Mouse (Mus musculus): ENCODE data around the gene Jak1. TPM values are rescaled to one million over a fixed set of nuclear protein-coding genes. Genes with fewer than 3 reads are reported as not detected.

Jak1 gene
- polyA plus RNA-seq, 1 experiment from 2014 or later, result 61.3 TPM

- H3K4me3 ChIP-seq (ENCODE audit: low read depth, low read length), result no peak overlapping the region
- no peak overlapping the region for H3K27ac ChIP-seq (ENCODE audit: low read depth, low read length)
- no peaks in the 10 kb centered on the region for H3K9me3 ChIP-seq (ENCODE audit: control insufficient read depth, low read length)
- DNase-seq (ENCODE audit: low spot score), result no peak
- no peaks in the 10 kb centered on the region for H3K27me3 ChIP-seq (ENCODE audit: control insufficient read depth, insufficient read depth, low read length)
- no peaks in the 10 kb centered on the region for H3K36me3 ChIP-seq (ENCODE audit: control insufficient read depth, insufficient read depth, low read length)
- no peak overlapping the region for H3K4me2 ChIP-seq (ENCODE audit: low read depth)
- no peaks in the 10 kb centered on the region; the same call in 1 of the 2 replicates for H3K4me1 ChIP-seq (ENCODE audit: control insufficient read depth, insufficient read depth, low read length)
- WGBS, result 89% methylated on average over 7 of the region's 7 CpGs
- no peak for ATAC-seq (ENCODE audit: insufficient read depth, low FRiP score, low TSS enrichment)
- no peak overlapping the region for H3K9ac ChIP-seq (ENCODE audit: low read length)
Measured at GRCm38 (mm10) chr4:101144790-101145189, 120.3 kb downstream of the Jak1 start.

- Histone ChIP-seq H3K36me3 (ENCODE audit: control insufficient read depth, insufficient read depth, low read length) (no peaks in the 10 kb centered on the region), H3K9me3 (ENCODE audit: control insufficient read depth, low read length) (no peaks in the 10 kb centered on the region), H3K27ac (ENCODE audit: low read depth, low read length) (no peak overlapping the region), H3K27me3 (ENCODE audit: control insufficient read depth, insufficient read depth, low read length) (no peaks in the 10 kb centered on the region), H3K4me2 (ENCODE audit: low read depth) (no peak overlapping the region), H3K9ac (ENCODE audit: low read length) (no peak overlapping the region), H3K4me3 (ENCODE audit: low read depth, low read length) (no peak overlapping the region), H3K4me1 (ENCODE audit: control insufficient read depth, insufficient read depth, low read length) (no peaks in the 10 kb centered on the region; the same call in 1 of the 2 replicates)
- DNase-seq (ENCODE audit: low spot score), result no peak
- 77% methylated on average over 4 of the region's 4 CpGs for WGBS
- no peak for ATAC-seq (ENCODE audit: insufficient read depth, low FRiP score, low TSS enrichment)
Measured at GRCm38 (mm10) chr4:101144361-101144760, 120.7 kb downstream of the Jak1 start.

GRCm38 (mm10) chr4:101143901-101144300, 121.2 kb downstream of the Jak1 start:
- no peaks in the 10 kb centered on the region for H3K27me3 ChIP-seq (ENCODE audit: control insufficient read depth, insufficient read depth, low read length)
- H3K9ac ChIP-seq (ENCODE audit: low read length), result no peak overlapping the region
- 80% methylated on average over 4 of the region's 4 CpGs for WGBS
- DNase-seq (ENCODE audit: low spot score) (no peak), ATAC-seq (ENCODE audit: insufficient read depth, low FRiP score, low TSS enrichment) (no peak)
- H3K4me1 ChIP-seq (ENCODE audit: control insufficient read depth, insufficient read depth, low read length), result no peaks in the 10 kb centered on the region; the same call in 1 of the 2 replicates
- H3K4me2 ChIP-seq (ENCODE audit: low read depth), result no peak overlapping the region
- no peaks in the 10 kb centered on the region for H3K36me3 ChIP-seq (ENCODE audit: control insufficient read depth, insufficient read depth, low read length)
- H3K27ac ChIP-seq (ENCODE audit: low read depth, low read length), result no peak overlapping the region
- H3K4me3 ChIP-seq (ENCODE audit: low read depth, low read length), result no peak overlapping the region
- no peaks in the 10 kb centered on the region for H3K9me3 ChIP-seq (ENCODE audit: control insufficient read depth, low read length)

- DNase-seq (ENCODE audit: low spot score) (no peak), ATAC-seq (ENCODE audit: insufficient read depth, low FRiP score, low TSS enrichment) (no peak)
- no peak overlapping the region for H3K9ac ChIP-seq (ENCODE audit: low read length)
- WGBS, result 77% methylated on average over 5 of the region's 5 CpGs
- H3K27ac ChIP-seq (ENCODE audit: low read depth, low read length), result no peak overlapping the region
- no peaks in the 10 kb centered on the region; the same call in 1 of the 2 replicates for H3K4me1 ChIP-seq (ENCODE audit: control insufficient read depth, insufficient read depth, low read length)
- no peaks in the 10 kb centered on the region for H3K9me3 ChIP-seq (ENCODE audit: control insufficient read depth, low read length)
- no peaks in the 10 kb centered on the region for H3K27me3 ChIP-seq (ENCODE audit: control insufficient read depth, insufficient read depth, low read length)
- H3K4me3 ChIP-seq (ENCODE audit: low read depth, low read length), result no peak overlapping the region
- no peaks in the 10 kb centered on the region for H3K36me3 ChIP-seq (ENCODE audit: control insufficient read depth, insufficient read depth, low read length)
- no peak overlapping the region for H3K4me2 ChIP-seq (ENCODE audit: low read depth)
Measured at GRCm38 (mm10) chr4:101141768-101142167, 123.3 kb downstream of the Jak1 start.

GRCm38 (mm10) chr4:101137975-101138374, 127.1 kb downstream of the Jak1 start:
- ATAC-seq (ENCODE audit: insufficient read depth, low FRiP score, low TSS enrichment) (no peak), DNase-seq (ENCODE audit: low spot score) (no peak)
- H3K27me3 ChIP-seq (ENCODE audit: control insufficient read depth, insufficient read depth, low read length), result no peaks in the 10 kb centered on the region
- H3K4me1 ChIP-seq (ENCODE audit: control insufficient read depth, insufficient read depth, low read length), result no peaks in the 10 kb centered on the region
- H3K4me2 ChIP-seq (ENCODE audit: low read depth), result no peak overlapping the region
- no peak overlapping the region for H3K4me3 ChIP-seq (ENCODE audit: low read depth, low read length)
- no peak overlapping the region for H3K27ac ChIP-seq (ENCODE audit: low read depth, low read length)
- H3K36me3 ChIP-seq (ENCODE audit: control insufficient read depth, insufficient read depth, low read length), result no peaks in the 10 kb centered on the region
- H3K9ac ChIP-seq (ENCODE audit: low read length), result no peak overlapping the region
- 86% methylated on average over 11 of the region's 11 CpGs for WGBS
- H3K9me3 ChIP-seq (ENCODE audit: control insufficient read depth, low read length), result no peaks in the 10 kb centered on the region

GRCm38 (mm10) chr4:101135909-101136308, 129.2 kb downstream of the Jak1 start:
- DNase-seq (ENCODE audit: low spot score), result no peak
- no peak for ATAC-seq (ENCODE audit: insufficient read depth, low FRiP score, low TSS enrichment)
- Histone ChIP-seq H3K36me3 (ENCODE audit: control insufficient read depth, insufficient read depth, low read length) (no peaks in the 10 kb centered on the region), H3K4me2 (ENCODE audit: low read depth) (no peak overlapping the region), H3K9me3 (ENCODE audit: control insufficient read depth, low read length) (no peaks in the 10 kb centered on the region), H3K9ac (ENCODE audit: low read length) (no peak overlapping the region), H3K27me3 (ENCODE audit: control insufficient read depth, insufficient read depth, low read length) (no peaks in the 10 kb centered on the region), H3K27ac (ENCODE audit: low read depth, low read length) (no peak overlapping the region), H3K4me3 (ENCODE audit: low read depth, low read length) (no peak overlapping the region), H3K4me1 (ENCODE audit: control insufficient read depth, insufficient read depth, low read length) (no peaks in the 10 kb centered on the region)
- WGBS, result 94% methylated on average over 14 of the region's 14 CpGs

GRCm38 (mm10) chr4:101135013-101135412, 130.1 kb downstream of the Jak1 start:
- Histone ChIP-seq H3K27me3 (ENCODE audit: control insufficient read depth, insufficient read depth, low read length) (no peaks in the 10 kb centered on the region), H3K27ac (ENCODE audit: low read depth, low read length) (no peak overlapping the region), H3K9me3 (ENCODE audit: control insufficient read depth, low read length) (no peaks in the 10 kb centered on the region), H3K4me1 (ENCODE audit: control insufficient read depth, insufficient read depth, low read length) (no peaks in the 10 kb centered on the region), H3K4me2 (ENCODE audit: low read depth) (no peak overlapping the region), H3K36me3 (ENCODE audit: control insufficient read depth, insufficient read depth, low read length) (no peaks in the 10 kb centered on the region), H3K9ac (ENCODE audit: low read length) (no peak overlapping the region), H3K4me3 (ENCODE audit: low read depth, low read length) (no peak overlapping the region)
- 87% methylated on average over 8 of the region's 8 CpGs for WGBS
- DNase-seq (ENCODE audit: low spot score) (no peak), ATAC-seq (ENCODE audit: insufficient read depth, low FRiP score, low TSS enrichment) (no peak)

- H3K9ac ChIP-seq (ENCODE audit: low read length), result no peak overlapping the region
- H3K4me2 ChIP-seq (ENCODE audit: low read depth), result no peak overlapping the region
- H3K4me1 ChIP-seq (ENCODE audit: control insufficient read depth, insufficient read depth, low read length), result no peaks in the 10 kb centered on the region
- H3K4me3 ChIP-seq (ENCODE audit: low read depth, low read length), result no peak overlapping the region
- H3K9me3 ChIP-seq (ENCODE audit: control insufficient read depth, low read length), result no peaks in the 10 kb centered on the region
- H3K36me3 ChIP-seq (ENCODE audit: control insufficient read depth, insufficient read depth, low read length), result no peaks in the 10 kb centered on the region
- ATAC-seq (ENCODE audit: insufficient read depth, low FRiP score, low TSS enrichment), result no peak
- DNase-seq (ENCODE audit: low spot score), result no peak
- WGBS, result 93% methylated on average over 7 of the region's 7 CpGs
- H3K27ac ChIP-seq (ENCODE audit: low read depth, low read length), result no peak overlapping the region
- no peaks in the 10 kb centered on the region for H3K27me3 ChIP-seq (ENCODE audit: control insufficient read depth, insufficient read depth, low read length)
Measured at GRCm38 (mm10) chr4:101121002-101121401, 144.1 kb downstream of the Jak1 start.

- DNase-seq (ENCODE audit: low spot score) (no peak), ATAC-seq (ENCODE audit: insufficient read depth, low FRiP score, low TSS enrichment) (no peak)
- H3K27me3 ChIP-seq (ENCODE audit: control insufficient read depth, insufficient read depth, low read length), result no peaks in the 10 kb centered on the region
- no peaks in the 10 kb centered on the region for H3K4me1 ChIP-seq (ENCODE audit: control insufficient read depth, insufficient read depth, low read length)
- no peak overlapping the region for H3K4me3 ChIP-seq (ENCODE audit: low read depth, low read length)
- H3K9ac ChIP-seq (ENCODE audit: low read length), result no peak overlapping the region
- H3K9me3 ChIP-seq (ENCODE audit: control insufficient read depth, low read length), result no peaks in the 10 kb centered on the region
- H3K27ac ChIP-seq (ENCODE audit: low read depth, low read length), result no peak overlapping the region
- no peaks in the 10 kb centered on the region for H3K36me3 ChIP-seq (ENCODE audit: control insufficient read depth, insufficient read depth, low read length)
- H3K4me2 ChIP-seq (ENCODE audit: low read depth), result no peak overlapping the region
- WGBS, result 85% methylated on average over 12 of the region's 12 CpGs
Measured at GRCm38 (mm10) chr4:101107122-101107521, 158.0 kb downstream of the Jak1 start.
